Mouse (Mus musculus): ENCODE results near the gene Cenpu. TPM values are rescaled to one million over a fixed set of nuclear protein-coding genes. Genes with fewer than 3 reads are reported as not detected.

Gene Cenpu
- polyA plus RNA-seq, 1 experiment from 2014 or later, result 23.0 TPM

GRCm38 (mm10) chr8:46526821-46527220 is 25.0 kb upstream of the Cenpu start:
- 63% methylated on average over 10 of the region's 10 CpGs for WGBS
- peak; percentile 57 for ATAC-seq
- H3K4me2 ChIP-seq, result no peak overlapping the region
- 0 out of 2 replicates have a peak, but pooled peaks cover 2% of the 10 kb centered on the region for H3K4me1 ChIP-seq
- H3K36me3 ChIP-seq (ENCODE audit: poor library complexity, severe bottlenecking), result no peaks in the 10 kb centered on the region
- H3K27ac ChIP-seq, result no peak overlapping the region
- H3K27me3 ChIP-seq, result no peaks in the 10 kb centered on the region
- no peaks in the 10 kb centered on the region for H3K9me3 ChIP-seq (replicated peaks)
- H3K4me3 ChIP-seq, result no peak overlapping the region
- H3K9ac ChIP-seq, result no peak overlapping the region

DNA sequence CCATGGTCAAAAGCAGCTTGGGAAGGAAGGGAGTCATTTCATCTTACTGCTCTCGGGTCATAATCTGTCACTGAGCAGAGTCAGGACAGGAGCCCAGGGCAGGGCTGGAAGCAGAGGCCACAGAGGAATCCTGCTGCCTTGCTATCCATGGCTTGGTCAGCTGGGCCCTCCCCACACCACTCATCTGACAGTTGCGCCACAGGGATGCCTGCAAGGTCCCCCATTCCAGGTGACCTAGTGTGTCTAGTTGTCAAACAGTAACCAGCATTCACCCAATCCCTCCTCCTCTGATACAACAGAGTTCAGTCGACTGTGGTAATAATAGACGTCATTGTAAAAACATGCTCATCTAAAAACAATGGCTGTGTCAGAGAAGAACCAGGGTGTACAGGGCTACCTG is 22.3 kb upstream of the Cenpu start:
- no peaks in the 10 kb centered on the region for H3K9me3 ChIP-seq (replicated peaks)
- H3K4me3 ChIP-seq, result no peak overlapping the region
- H3K4me2 ChIP-seq, result no peak overlapping the region
- no peak overlapping the region for H3K9ac ChIP-seq
- no peaks in the 10 kb centered on the region for H3K27me3 ChIP-seq
- 83% methylated on average over 4 of the region's 4 CpGs for WGBS
- H3K27ac ChIP-seq, result no peak overlapping the region
- H3K36me3 ChIP-seq (ENCODE audit: poor library complexity, severe bottlenecking), result no peaks in the 10 kb centered on the region; the same call in 1 of the 2 replicates
- H3K4me1 ChIP-seq, result 0 out of 2 replicates have a peak, but pooled peaks cover 2% of the 10 kb centered on the region
- ATAC-seq, result no peak

DNA sequence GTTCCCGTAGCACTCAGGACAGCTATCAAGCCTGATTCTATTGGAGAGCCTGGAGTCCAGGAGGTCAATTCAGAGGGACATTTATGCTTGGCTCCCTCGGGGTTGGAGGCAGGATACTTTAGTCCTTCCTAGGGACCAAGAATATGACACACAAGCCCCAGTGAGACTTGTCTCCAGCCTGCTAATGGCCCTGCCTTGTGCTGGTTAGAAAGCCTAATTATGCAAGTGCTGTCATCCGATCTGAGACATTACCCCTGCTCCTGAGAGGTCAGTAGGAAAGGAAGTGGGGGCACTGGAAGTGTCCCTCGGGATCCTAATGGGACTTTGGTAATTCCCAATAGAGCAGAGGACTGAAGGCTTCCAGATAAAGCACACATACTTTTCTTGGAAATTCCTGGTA is 21.3 kb upstream of the Cenpu start:
- Histone ChIP-seq H3K9ac (no peak overlapping the region), H3K36me3 (ENCODE audit: poor library complexity, severe bottlenecking) (no peaks in the 10 kb centered on the region; the same call in 1 of the 2 replicates), H3K27me3 (no peaks in the 10 kb centered on the region), H3K27ac (no peak overlapping the region), H3K4me1 (0 out of 2 replicates have a peak, but pooled peaks cover 2% of the 10 kb centered on the region), H3K4me2 (no peak overlapping the region), H3K9me3 (replicated peaks) (no peaks in the 10 kb centered on the region), H3K4me3 (no peak overlapping the region)
- 58% methylated on average over 4 of the region's 4 CpGs for WGBS
- no peak for ATAC-seq

DNA sequence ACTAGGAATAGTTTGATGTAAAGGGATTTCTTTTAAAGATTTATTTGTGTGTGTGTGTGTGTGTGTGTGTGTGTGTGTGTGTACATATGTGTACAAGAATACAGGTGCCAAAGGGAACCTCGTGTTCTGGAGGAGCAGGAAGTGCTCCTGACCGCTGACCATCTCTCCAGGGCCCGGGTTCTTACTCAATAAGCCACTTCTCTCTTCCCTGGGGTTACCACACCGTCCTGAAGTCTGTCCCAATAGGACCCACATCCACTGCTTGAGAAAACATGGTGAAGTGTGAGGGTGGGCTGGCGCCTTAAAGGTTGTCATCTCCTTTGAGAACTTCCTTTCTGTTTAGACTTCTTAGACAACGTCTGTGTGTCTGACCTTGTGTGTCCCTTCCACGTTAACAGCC is 17.9 kb upstream of the Cenpu start:
- Histone ChIP-seq H3K27ac (no peak overlapping the region), H3K4me3 (no peak overlapping the region), H3K36me3 (ENCODE audit: poor library complexity, severe bottlenecking) (no peaks in the 10 kb centered on the region; the same call in 1 of the 2 replicates), H3K4me1 (no peaks in the 10 kb centered on the region), H3K27me3 (no peaks in the 10 kb centered on the region), H3K4me2 (no peak overlapping the region), H3K9ac (no peak overlapping the region), H3K9me3 (replicated peaks) (no peaks in the 10 kb centered on the region)
- ATAC-seq, result no peak
- WGBS, result 95% methylated on average over 7 of the region's 7 CpGs

DNA sequence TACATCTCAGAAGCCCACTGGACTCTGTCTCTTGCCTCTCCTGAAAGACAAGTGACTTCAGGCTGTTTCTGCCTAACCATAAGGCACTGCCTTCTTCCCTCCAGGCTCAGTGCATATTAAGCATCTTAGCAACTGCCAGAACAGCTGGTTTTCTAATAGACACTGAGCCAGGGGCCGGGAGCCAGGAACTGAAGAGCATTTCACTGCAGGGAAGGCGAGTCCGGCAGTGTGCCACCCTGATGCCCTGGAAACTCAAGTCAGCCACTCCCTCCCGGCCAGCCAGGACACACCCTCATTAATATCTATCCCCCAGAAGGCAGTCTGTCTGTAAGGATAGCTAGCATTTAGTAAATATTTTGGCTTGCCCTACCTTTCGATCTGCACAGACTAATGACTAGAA is 12.1 kb upstream of the Cenpu start:
- no peaks in the 10 kb centered on the region for H3K27me3 ChIP-seq
- H3K4me2 ChIP-seq, result no peak overlapping the region
- no peak overlapping the region for H3K27ac ChIP-seq
- H3K36me3 ChIP-seq (ENCODE audit: poor library complexity, severe bottlenecking), result no peaks in the 10 kb centered on the region
- no peak overlapping the region for H3K9ac ChIP-seq
- 64% methylated on average over 5 of the region's 5 CpGs for WGBS
- no peak overlapping the region for H3K4me3 ChIP-seq
- H3K4me1 ChIP-seq, result no peaks in the 10 kb centered on the region
- peak; percentile 51; the same call in 1 of the 2 replicates for ATAC-seq
- no peaks in the 10 kb centered on the region for H3K9me3 ChIP-seq (replicated peaks)

DNA sequence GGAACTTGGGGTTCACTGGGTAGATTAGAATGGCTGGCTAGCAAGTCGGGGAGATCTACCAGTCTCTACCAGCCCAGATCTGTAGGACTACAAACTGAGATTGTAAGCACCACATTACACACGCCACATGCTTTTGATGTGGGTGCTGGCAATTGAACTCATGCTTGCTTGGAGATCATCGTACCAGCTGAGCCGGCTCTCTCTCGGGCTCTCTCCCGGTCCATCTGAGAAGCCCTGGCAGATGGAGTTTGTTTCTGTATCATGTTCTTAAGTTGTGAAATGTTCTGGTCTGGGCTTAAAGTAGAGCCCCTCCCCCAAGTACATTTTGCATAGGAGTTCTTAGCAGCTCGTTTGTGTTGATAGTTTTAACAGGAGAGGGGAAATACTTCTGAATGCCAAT is 8.6 kb upstream of the Cenpu start:
- ATAC-seq, result no peak
- Histone ChIP-seq H3K27ac (no peak overlapping the region), H3K4me3 (no peak overlapping the region)

DNA sequence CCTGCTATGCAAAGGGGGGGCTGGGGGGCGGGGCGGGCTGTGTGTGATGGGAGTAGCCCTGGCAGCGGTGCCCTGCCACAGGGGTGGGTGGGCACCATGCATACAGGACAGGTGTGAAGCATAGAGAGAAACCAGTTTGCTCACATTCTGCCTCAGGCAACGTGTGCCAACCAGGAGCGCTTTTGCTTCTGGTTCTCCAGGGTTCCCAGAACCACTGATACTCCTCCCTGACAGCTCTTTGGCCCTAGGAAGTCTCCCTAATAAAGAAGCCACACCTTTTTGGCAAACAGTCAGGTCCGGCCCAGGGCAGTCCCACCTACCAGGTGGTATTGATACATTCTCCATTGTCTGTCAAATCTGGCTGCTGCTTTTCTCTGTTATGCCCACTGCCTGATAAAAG is 8.2 kb upstream of the Cenpu start:
- Histone ChIP-seq H3K4me1 (no peaks in the 10 kb centered on the region), H3K9me3 (replicated peaks) (no peaks in the 10 kb centered on the region), H3K36me3 (ENCODE audit: poor library complexity, severe bottlenecking) (no peaks in the 10 kb centered on the region), H3K4me2 (no peak overlapping the region), H3K27ac (no peak overlapping the region), H3K4me3 (no peak overlapping the region), H3K9ac (no peak overlapping the region), H3K27me3 (no peaks in the 10 kb centered on the region)
- ATAC-seq, result no peak
- 83% methylated on average over 6 of the region's 6 CpGs for WGBS

More for the DNA sequence above, 8.6 kb upstream of the Cenpu start:
- H3K9me3 ChIP-seq (replicated peaks), result no peaks in the 10 kb centered on the region
- H3K4me2 ChIP-seq, result no peak overlapping the region
- H3K36me3 ChIP-seq (ENCODE audit: poor library complexity, severe bottlenecking), result no peaks in the 10 kb centered on the region
- no peak overlapping the region for H3K9ac ChIP-seq
- H3K27me3 ChIP-seq, result no peaks in the 10 kb centered on the region
- WGBS, result 85% methylated on average over 7 of the region's 7 CpGs
- H3K4me1 ChIP-seq, result no peaks in the 10 kb centered on the region

- Histone ChIP-seq H3K4me2 (no peak overlapping the region), H3K27me3 (no peaks in the 10 kb centered on the region), H3K9ac (no peak overlapping the region), H3K4me3 (no peak overlapping the region), H3K4me1 (no peaks in the 10 kb centered on the region), H3K36me3 (ENCODE audit: poor library complexity, severe bottlenecking) (no peaks in the 10 kb centered on the region), H3K9me3 (replicated peaks) (no peaks in the 10 kb centered on the region), H3K27ac (no peak overlapping the region)
- 83% methylated on average over 5 of the region's 5 CpGs for WGBS
- no peak for ATAC-seq
Observed at GRCm38 (mm10) chr8:46545854-46546253, 6.0 kb upstream of the Cenpu start.

GRCm38 (mm10) chr8:46546431-46547176 is 5.2 kb upstream of the Cenpu start:
- ATAC-seq, result no peak
- WGBS, result 80% methylated on average over 11 of the region's 11 CpGs
- H3K9ac ChIP-seq, result no peak overlapping the region

DNA sequence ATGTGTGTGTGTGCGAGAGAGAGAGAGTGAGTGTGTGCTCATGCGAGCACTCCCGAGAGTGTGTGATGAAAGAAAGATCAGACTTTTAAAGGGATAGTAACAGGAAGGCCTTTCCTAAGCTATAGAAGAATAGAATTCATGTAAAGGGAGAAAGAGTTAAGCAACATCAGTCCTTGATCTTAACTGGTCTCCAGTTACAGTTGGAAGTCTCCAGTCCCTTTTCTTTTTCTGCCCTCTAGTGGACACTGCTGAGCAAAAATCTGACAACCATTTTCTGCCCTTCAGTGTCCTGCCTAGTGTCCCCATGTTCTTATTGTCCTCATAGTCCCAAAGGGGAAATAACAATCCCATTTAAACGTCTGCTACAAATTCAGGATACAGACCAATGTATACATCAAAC is 4.6 kb upstream of the Cenpu start:
- Histone ChIP-seq H3K4me1 (peaks cover 5% of the 10 kb centered on the region), H3K27ac (no peak overlapping the region), H3K9me3 (replicated peaks) (no peaks in the 10 kb centered on the region), H3K27me3 (no peaks in the 10 kb centered on the region), H3K4me2 (no peak overlapping the region), H3K36me3 (ENCODE audit: poor library complexity, severe bottlenecking) (no peaks in the 10 kb centered on the region), H3K9ac (no peak overlapping the region), H3K4me3 (no peak overlapping the region)
- ATAC-seq, result no peak
- WGBS, result 55% methylated on average over 4 of the region's 4 CpGs

More at GRCm38 (mm10) chr8:46546431-46547176, 5.2 kb upstream of the Cenpu start:
- Histone ChIP-seq H3K9me3 (replicated peaks) (no peaks in the 10 kb centered on the region), H3K4me2 (no peak overlapping the region), H3K36me3 (ENCODE audit: poor library complexity, severe bottlenecking) (no peaks in the 10 kb centered on the region), H3K27ac (no peak overlapping the region), H3K4me3 (no peak overlapping the region), H3K27me3 (no peaks in the 10 kb centered on the region), H3K4me1 (peaks cover 4% of the 10 kb centered on the region)

- H3K4me1 ChIP-seq, result peaks cover 19% of the 10 kb centered on the region
- no peak overlapping the region for H3K9ac ChIP-seq
- 88% methylated on average over 8 of the region's 8 CpGs for WGBS
- H3K27me3 ChIP-seq, result no peaks in the 10 kb centered on the region
- H3K36me3 ChIP-seq (ENCODE audit: poor library complexity, severe bottlenecking), result no peaks in the 10 kb centered on the region
- H3K9me3 ChIP-seq (replicated peaks), result no peaks in the 10 kb centered on the region
- H3K4me2 ChIP-seq, result no peak overlapping the region
- ATAC-seq, result no peak
- no peak overlapping the region for H3K27ac ChIP-seq
- H3K4me3 ChIP-seq, result no peak overlapping the region
Observed at GRCm38 (mm10) chr8:46550058-46550457, 1.8 kb upstream of the Cenpu start.

- no peaks in the 10 kb centered on the region for H3K9me3 ChIP-seq (replicated peaks)
- peak overlapping the region; percentile 68 for H3K4me3 ChIP-seq
- no peaks in the 10 kb centered on the region for H3K36me3 ChIP-seq (ENCODE audit: poor library complexity, severe bottlenecking)
- peak overlapping the region; percentile 80 for H3K4me2 ChIP-seq
- no peak overlapping the region for H3K27ac ChIP-seq
- WGBS, result 44% methylated on average over 4 of the region's 4 CpGs
- ATAC-seq, result no peak
- peaks cover 19% of the 10 kb centered on the region for H3K4me1 ChIP-seq
- no peak overlapping the region for H3K9ac ChIP-seq
- H3K27me3 ChIP-seq, result no peaks in the 10 kb centered on the region
Observed at GRCm38 (mm10) chr8:46551029-46551428, 799 bp upstream of the Cenpu start.

DNA sequence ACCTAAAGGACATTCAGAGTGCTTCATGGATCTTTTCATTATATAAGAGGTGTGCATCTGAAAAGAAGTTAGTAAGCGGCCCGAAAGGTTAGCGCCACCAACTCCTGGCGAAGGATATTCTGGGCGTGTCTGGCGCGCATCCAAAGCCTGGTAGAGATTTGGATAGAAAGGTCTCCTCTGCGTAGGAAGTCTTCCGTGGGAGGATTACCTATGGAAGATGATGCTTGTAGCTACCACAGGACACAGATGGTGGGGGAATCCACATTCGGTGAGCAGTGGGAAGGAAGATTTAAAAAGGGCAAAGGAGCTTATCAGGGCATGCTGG is 575 bp downstream of the Cenpu start:
- H3K36me3 ChIP-seq (ENCODE audit: poor library complexity, severe bottlenecking), result peaks cover 3% of the 10 kb centered on the region; the same call in 1 of the 2 replicates
- H3K9ac ChIP-seq, result peak overlapping the region; percentile 67
- H3K4me2 ChIP-seq, result peak overlapping the region; percentile 80
- no peak overlapping the region for H3K27ac ChIP-seq
- peaks cover 19% of the 10 kb centered on the region for H3K4me1 ChIP-seq
- whole genome bisulfite sequencing, result 3% methylated on average over 10 of the region's 10 CpGs
- H3K9me3 ChIP-seq (replicated peaks), result no peaks in the 10 kb centered on the region
- H3K27me3 ChIP-seq, result no peaks in the 10 kb centered on the region
- H3K4me3 ChIP-seq, result peak overlapping the region; percentile 68
- ATAC-seq, result no peak
